Mouse (Mus musculus) kidney, adult 2 months (tissue): ENCODE measurements around the gene Bloc1s4. TPM values are rescaled to one million over a fixed set of nuclear protein-coding genes. Genes with fewer than 3 reads are reported as not detected.

ENCODE experiments used
- DNase-seq: peaks from one replicate; pipeline ENCODE4 v3.0.0; 2021
- H3K27ac ChIP-seq: fragments of 200-500 bp; 2 replicates; pipeline ENCODE4 v1.5.1; 2012; ENCODE audit warnings: low read depth, low read length, control low read depth, inconsistent platforms; ENCODE audit not compliant: insufficient read depth
- H3K27me3 ChIP-seq: fragments of 200-500 bp; replicated peaks from 2 replicates; pipeline ENCODE4 v1.6.1; 2012; ENCODE audit warnings: mild to moderate bottlenecking, moderate library complexity, low read length, inconsistent platforms; ENCODE audit not compliant: control insufficient read depth, insufficient read depth
- H3K36me3 ChIP-seq: fragments of 200-500 bp; 2 replicates; pipeline ENCODE4 v1.6.1; 2012; ENCODE audit warnings: mild to moderate bottlenecking, moderate library complexity, low read length, inconsistent platforms; ENCODE audit not compliant: control insufficient read depth, insufficient read depth
- H3K4me1 ChIP-seq: fragments of 200-500 bp; 2 replicates; pipeline ENCODE4 v1.6.1; 2011; ENCODE audit warnings: low read length; ENCODE audit not compliant: control insufficient read depth, insufficient read depth
- H3K4me3 ChIP-seq: fragments of 200-500 bp; 2 replicates; pipeline ENCODE4 v1.5.1; 2011; ENCODE audit warnings: mild to moderate bottlenecking, low read depth, low read length, control low read depth; ENCODE audit not compliant: insufficient read depth
- CTCF ChIP-seq: fragments of 200-500 bp; conservative IDR thresholded peaks from 2 replicates; pipeline ENCODE4 v1.5.1; 2011; ENCODE audit warnings: low read depth, mild to moderate bottlenecking, control low read depth, low read length, moderate library complexity, mixed read lengths; ENCODE audit not compliant: insufficient read depth, insufficient read length
- POLR2A ChIP-seq: fragments of 200-500 bp; IDR thresholded peaks from one replicate; pipeline ENCODE4 v1.6.1; 2011; ENCODE audit warnings: low read depth, low read length, control low read depth
- WGBS: fragments of 180-500 bp; shearing (Covaris S2); methylation state at CpG from one replicate; pipeline ENCODE4 v1.1.7; 2018; 5-methylcytosine and 5-hydroxymethylcytosine counted together
- polyA plus RNA-seq: library from polyadenylated mRNA; depleted of rRNA; stranded (reverse); fragments of >200 nt; gene quantifications from 2 replicates; pipeline ENCODE4 v1.2.3, GENCODE M21; 2012

Bloc1s4 gene
- polyA plus RNA-seq, 1 experiment = 15.8 TPM

GRCm38 (mm10) chr5:36729923-36730322 lies 18.5 kb downstream of the Bloc1s4 start:
- peak; percentile 51 for DNase-seq
- no peak for TF ChIP-seq CTCF
- TF ChIP-seq POLR2A = no peak
- 74% methylated on average over 2 of the region's 2 CpGs for WGBS
- H3K4me1 ChIP-seq = peaks cover 16% of the 10 kb centered on the region
- no peak overlapping the region for H3K27ac ChIP-seq
- no peak overlapping the region for H3K4me3 ChIP-seq
- no peaks in the 10 kb centered on the region for H3K27me3 ChIP-seq
- H3K36me3 ChIP-seq = no peaks in the 10 kb centered on the region

GRCm38 (mm10) chr5:36729086-36729473 lies 19.4 kb downstream of the Bloc1s4 start:
- Histone ChIP-seq H3K27ac (no peak overlapping the region), H3K4me3 (no peak overlapping the region), H3K36me3 (no peaks in the 10 kb centered on the region), H3K27me3 (no peaks in the 10 kb centered on the region), H3K4me1 (peaks cover 16% of the 10 kb centered on the region)
- DNase-seq = peak; percentile 82
- WGBS = 62% methylated on average over 4 of the region's 4 CpGs
- TF ChIP-seq POLR2A (no peak), CTCF (no peak)

GRCm38 (mm10) chr5:36728403-36729085 lies 19.9 kb downstream of the Bloc1s4 start:
- Histone ChIP-seq H3K36me3 (no peaks in the 10 kb centered on the region), H3K27me3 (no peaks in the 10 kb centered on the region), H3K27ac (no peak overlapping the region), H3K4me3 (no peak overlapping the region), H3K4me1 (peaks cover 16% of the 10 kb centered on the region)
- 62% methylated on average over 8 of the region's 8 CpGs for WGBS
- peak; percentile 72 for DNase-seq
- TF ChIP-seq CTCF = no peak
- TF ChIP-seq POLR2A = no peak

- Histone ChIP-seq H3K4me3 (no peak overlapping the region), H3K27me3 (no peaks in the 10 kb centered on the region), H3K4me1 (peaks cover 16% of the 10 kb centered on the region), H3K27ac (no peak overlapping the region), H3K36me3 (no peaks in the 10 kb centered on the region)
- DNase-seq = no peak
- 87% methylated on average over 7 of the region's 7 CpGs for WGBS
- TF ChIP-seq POLR2A = no peak
- no peak for TF ChIP-seq CTCF
Observed at GRCm38 (mm10) chr5:36727776-36728175, 20.7 kb downstream of the Bloc1s4 start.

GRCm38 (mm10) chr5:36727136-36727535 lies 21.3 kb downstream of the Bloc1s4 start:
- TF ChIP-seq CTCF = no peak
- TF ChIP-seq POLR2A = no peak
- DNase-seq = peak; percentile 59
- WGBS = 47% methylated on average over 2 of the region's 2 CpGs
- Histone ChIP-seq H3K27ac (peak overlapping the region; percentile 13; the same call in 1 of the 2 replicates), H3K4me3 (no peak overlapping the region), H3K36me3 (no peaks in the 10 kb centered on the region), H3K27me3 (no peaks in the 10 kb centered on the region), H3K4me1 (peaks cover 16% of the 10 kb centered on the region)

GRCm38 (mm10) chr5:36726387-36726801 lies 22.1 kb downstream of the Bloc1s4 start:
- Histone ChIP-seq H3K4me1 (peaks cover 16% of the 10 kb centered on the region), H3K4me3 (peak overlapping the region; percentile 9; the same call in 1 of the 2 replicates), H3K27ac (peak overlapping the region; percentile 80), H3K27me3 (no peaks in the 10 kb centered on the region), H3K36me3 (no peaks in the 10 kb centered on the region)
- peak; percentile 81 for DNase-seq
- 15% methylated on average over 9 of the region's 9 CpGs for WGBS
- no peak for TF ChIP-seq CTCF

GRCm38 (mm10) chr5:36725861-36726260 lies 22.6 kb downstream of the Bloc1s4 start:
- Histone ChIP-seq H3K4me3 (no peak overlapping the region), H3K4me1 (peaks cover 16% of the 10 kb centered on the region), H3K36me3 (no peaks in the 10 kb centered on the region), H3K27ac (peak overlapping the region; percentile 80), H3K27me3 (no peaks in the 10 kb centered on the region)
- TF ChIP-seq CTCF (no peak), POLR2A (no peak)
- WGBS = 39% methylated on average over 12 of the region's 12 CpGs
- DNase-seq = peak; percentile 68
